Mouse (Mus musculus): ENCODE measurements around the gene Zfp37.

DNA sequence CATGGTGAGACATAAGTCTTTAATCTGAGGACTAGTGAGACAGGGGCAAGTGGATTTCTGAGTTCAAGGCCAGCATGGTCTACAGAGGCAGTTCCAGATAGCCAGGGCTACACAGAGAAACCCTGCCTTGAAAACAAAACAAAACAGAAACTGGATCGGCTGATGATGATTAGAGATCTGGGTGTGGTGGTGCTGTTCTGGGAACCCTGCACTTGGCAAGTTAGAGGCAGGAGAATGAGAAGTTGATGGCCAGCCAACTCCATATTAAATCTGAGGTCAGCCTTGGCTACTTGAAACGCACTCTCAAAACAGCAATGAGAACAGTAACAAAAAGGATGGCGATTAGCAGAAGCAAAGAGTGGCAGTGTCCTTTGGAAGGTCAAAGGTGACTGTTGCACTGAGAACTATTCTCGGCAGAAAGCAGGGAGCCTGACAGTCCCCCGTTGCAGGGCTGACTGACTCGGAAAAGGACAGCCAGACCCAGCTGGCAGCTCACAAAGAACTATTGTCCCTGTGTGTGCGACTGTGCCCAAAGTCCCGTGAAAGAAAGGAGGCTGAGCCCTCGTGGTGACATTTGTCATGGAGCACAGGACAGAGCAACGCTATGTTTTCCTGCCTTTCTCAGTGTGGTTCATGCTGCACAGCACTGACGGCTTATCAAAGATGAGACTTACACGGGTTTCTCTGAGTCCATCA is 44.1 kb upstream of the Zfp37 start:
- no peak for TF ChIP-seq POLR2A (IDR thresholded peaks at IDR 0.05; ENCODE audit: borderline replicate concordance, control insufficient read depth, low read depth, low read length)
- no peak for TF ChIP-seq CTCF (IDR thresholded peaks at IDR 0.05; ENCODE audit: control insufficient read depth, insufficient read depth, low read length)
